Mouse (Mus musculus) forebrain, embryonic 14.5 days (tissue): ENCODE measurements at regions not wholly inside any gene's neighbourhood (a gene's known extent, or its start where the extent isn't known, plus 50 kb on each side); places are given as distances from the start of the nearest gene placed in this dataset.
"Not testable (repeated sequence)": the region's sequence is repeated elsewhere in the genome, so short reads cannot be mapped to it uniquely, and the experiment has no call there.

Experiments used
- ATAC-seq: fragments of 200-750 bp; cut with Nextera tagmentation; 2 replicates; pipeline ENCODE4 v1.8.0; 2017; ENCODE audit warnings: mild to moderate bottlenecking, moderate library complexity
- DNase-seq: peaks from one replicate; pipeline ENCODE4 v3.0.0-alpha.2; 2015; ENCODE audit warnings: low spot score
- H3K27ac ChIP-seq: fragments of 300-500 bp; sonication (generic); 2 replicates; pipeline ENCODE4 v1.5.1; 2014; ENCODE audit warnings: low read depth, mild to moderate bottlenecking, control low read depth, low read length, moderate library complexity
- H3K27me3 ChIP-seq: fragments of 300-500 bp; sonication (generic); replicated peaks from 2 replicates; pipeline ENCODE4 v1.6.1; 2014; ENCODE audit warnings: low read length, control low read depth, mixed read lengths; ENCODE audit not compliant: control insufficient read depth, insufficient read depth
- H3K36me3 ChIP-seq: fragments of 300-500 bp; sonication (generic); 2 replicates; pipeline ENCODE4 v1.6.1; 2014; ENCODE audit warnings: low read length, control low read depth; ENCODE audit not compliant: control insufficient read depth, insufficient read depth
- H3K4me1 ChIP-seq: fragments of 300-500 bp; sonication (generic); 2 replicates; pipeline ENCODE4 v1.6.1; 2014; ENCODE audit warnings: antibody characterized with exemption, low read length, control low read depth; ENCODE audit not compliant: control insufficient read depth, insufficient read depth
- H3K4me2 ChIP-seq: fragments of 300-500 bp; sonication (generic); 2 replicates; pipeline ENCODE4 v1.6.1; 2014; ENCODE audit warnings: mild to moderate bottlenecking, control low read depth, low read length
- H3K4me3 ChIP-seq: fragments of 300-500 bp; sonication (generic); 2 replicates; pipeline ENCODE4 v1.5.1; 2014; ENCODE audit warnings: low read depth, low read length, control low read depth
- H3K9ac ChIP-seq: fragments of 300-500 bp; sonication (generic); 2 replicates; pipeline ENCODE4 v1.6.1; 2014; ENCODE audit warnings: mild to moderate bottlenecking, low read length, control low read depth, moderate library complexity
- H3K9me3 ChIP-seq: fragments of 300-500 bp; sonication (generic); replicated peaks from 2 replicates; pipeline ENCODE4 v1.6.1; 2016; ENCODE audit warnings: low read length, control low read depth, mixed read lengths; ENCODE audit not compliant: control insufficient read depth
- WGBS: fragments of 180-500 bp; shearing (Covaris S2); extraction: QIAGEN DNeasy Blood & Tissue Kit; methylation state at CpG from one replicate; pipeline ENCODE4 v1.1.7; 2014; 5-methylcytosine and 5-hydroxymethylcytosine counted together

GRCm38 (mm10) chr8:126819261-126819660, 126.4 kb downstream of the Tomm20 start:
- H3K9me3 ChIP-seq, result no peaks in the 10 kb centered on the region
- DNase-seq (no peak), ATAC-seq (no peak)
- H3K4me2 ChIP-seq, result no peak overlapping the region
- no peaks in the 10 kb centered on the region for H3K4me1 ChIP-seq
- WGBS, result 77% methylated on average over 3 of the region's 3 CpGs
- H3K27ac ChIP-seq, result no peak overlapping the region
- no peak overlapping the region for H3K9ac ChIP-seq
- H3K27me3 ChIP-seq, result no peaks in the 10 kb centered on the region
- H3K36me3 ChIP-seq, result no peaks in the 10 kb centered on the region
- no peak overlapping the region for H3K4me3 ChIP-seq

- Histone ChIP-seq H3K9ac (no peak overlapping the region), H3K4me2 (no peak overlapping the region), H3K36me3 (no peaks in the 10 kb centered on the region), H3K27me3 (no peaks in the 10 kb centered on the region), H3K27ac (no peak overlapping the region), H3K4me3 (no peak overlapping the region), H3K9me3 (no peaks in the 10 kb centered on the region), H3K4me1 (no peaks in the 10 kb centered on the region)
- 77% methylated on average over 3 of the region's 3 CpGs for WGBS
- ATAC-seq, result no peak
- no peak for DNase-seq
Observed at GRCm38 (mm10) chr8:126816155-126816554, 129.5 kb downstream of the Tomm20 start.

- H3K9me3 ChIP-seq, result no peaks in the 10 kb centered on the region
- H3K4me2 ChIP-seq, result no peak overlapping the region
- 92% methylated on average over 4 of the region's 4 CpGs for WGBS
- H3K27ac ChIP-seq, result no peak overlapping the region
- H3K4me1 ChIP-seq, result no peaks in the 10 kb centered on the region
- no peak overlapping the region for H3K4me3 ChIP-seq
- no peak for DNase-seq
- no peak overlapping the region for H3K9ac ChIP-seq
- no peak for ATAC-seq
- H3K27me3 ChIP-seq, result no peaks in the 10 kb centered on the region
- no peaks in the 10 kb centered on the region for H3K36me3 ChIP-seq
Observed at GRCm38 (mm10) chr8:126814427-126814826, 131.2 kb downstream of the Tomm20 start.

- no peaks in the 10 kb centered on the region for H3K9me3 ChIP-seq
- no peak overlapping the region for H3K9ac ChIP-seq
- no peaks in the 10 kb centered on the region for H3K36me3 ChIP-seq
- no peak overlapping the region for H3K4me2 ChIP-seq
- H3K4me1 ChIP-seq, result no peaks in the 10 kb centered on the region
- no peak overlapping the region for H3K27ac ChIP-seq
- 74% methylated on average over 4 of the region's 4 CpGs for WGBS
- DNase-seq (no peak), ATAC-seq (no peak)
- no peaks in the 10 kb centered on the region for H3K27me3 ChIP-seq
- no peak overlapping the region for H3K4me3 ChIP-seq
Observed at GRCm38 (mm10) chr8:126813621-126814020, 132.0 kb downstream of the Tomm20 start.

- 89% methylated on average over 5 of the region's 5 CpGs for WGBS
- no peak overlapping the region for H3K9ac ChIP-seq
- no peaks in the 10 kb centered on the region for H3K9me3 ChIP-seq
- H3K27me3 ChIP-seq, result no peaks in the 10 kb centered on the region
- no peaks in the 10 kb centered on the region for H3K4me1 ChIP-seq
- no peak overlapping the region for H3K4me3 ChIP-seq
- H3K36me3 ChIP-seq, result no peaks in the 10 kb centered on the region
- no peak for ATAC-seq
- no peak overlapping the region for H3K4me2 ChIP-seq
- H3K27ac ChIP-seq, result no peak overlapping the region
- no peak for DNase-seq
Observed at GRCm38 (mm10) chr8:126812777-126813176, 132.9 kb downstream of the Tomm20 start.

GRCm38 (mm10) chr8:126811358-126811757, 134.3 kb downstream of the Tomm20 start:
- H3K4me3 ChIP-seq, H3K36me3 ChIP-seq, H3K4me1 ChIP-seq, H3K4me2 ChIP-seq, H3K9ac ChIP-seq, H3K9me3 ChIP-seq, DNase-seq, H3K27me3 ChIP-seq, ATAC-seq, H3K27ac ChIP-seq: not testable (repeated sequence)
- WGBS, result 63% methylated on average over 2 of the region's 2 CpGs

- Histone ChIP-seq H3K9ac (no peak overlapping the region), H3K27ac (no peak overlapping the region), H3K36me3 (no peaks in the 10 kb centered on the region), H3K4me3 (no peak overlapping the region), H3K4me1 (no peaks in the 10 kb centered on the region), H3K27me3 (no peaks in the 10 kb centered on the region), H3K9me3 (no peaks in the 10 kb centered on the region), H3K4me2 (no peak overlapping the region)
- WGBS, result 88% methylated on average over 5 of the region's 5 CpGs
- no peak for DNase-seq
- ATAC-seq, result no peak
Observed at GRCm38 (mm10) chr8:126810516-126810915, 135.1 kb downstream of the Tomm20 start.

GRCm38 (mm10) chr8:126809321-126809720, 136.3 kb downstream of the Tomm20 start:
- no peak overlapping the region for H3K27ac ChIP-seq
- H3K4me3 ChIP-seq, result no peak overlapping the region
- no peaks in the 10 kb centered on the region for H3K9me3 ChIP-seq
- H3K27me3 ChIP-seq, result no peaks in the 10 kb centered on the region
- 87% methylated on average over 1 of the region's 1 CpGs for WGBS
- no peaks in the 10 kb centered on the region for H3K36me3 ChIP-seq
- DNase-seq (no peak), ATAC-seq (no peak)
- H3K4me2 ChIP-seq, result no peak overlapping the region
- no peaks in the 10 kb centered on the region for H3K4me1 ChIP-seq
- H3K9ac ChIP-seq, result no peak overlapping the region

GRCm38 (mm10) chr8:126808496-126808895, 137.1 kb downstream of the Tomm20 start:
- H3K36me3 ChIP-seq, result no peaks in the 10 kb centered on the region
- H3K4me2 ChIP-seq, result no peak overlapping the region
- H3K9ac ChIP-seq, result no peak overlapping the region
- H3K4me3 ChIP-seq, result no peak overlapping the region
- H3K4me1 ChIP-seq, result no peaks in the 10 kb centered on the region
- 92% methylated on average over 4 of the region's 4 CpGs for WGBS
- H3K27me3 ChIP-seq, result no peaks in the 10 kb centered on the region
- no peak overlapping the region for H3K27ac ChIP-seq
- ATAC-seq (no peak), DNase-seq (no peak)
- H3K9me3 ChIP-seq, result no peaks in the 10 kb centered on the region
